Mouse (Mus musculus) ES-E14 (cell line): ENCODE data around the gene Ostn.

ENCODE experiments used
- CHD2 ChIP-seq: IDR thresholded peaks from 2 replicates; pipeline ENCODE4 v1.6.1; 2014; ENCODE audit warnings: mild to moderate bottlenecking, low read depth, low read length, inconsistent platforms
- HCFC1 ChIP-seq: IDR thresholded peaks from 2 replicates; pipeline ENCODE4 v1.6.1; 2012; ENCODE audit warnings: low read length, inconsistent platforms, borderline replicate concordance; ENCODE audit not compliant: insufficient read depth
- MAFK ChIP-seq: IDR thresholded peaks from 2 replicates; pipeline ENCODE4 v1.6.1; 2014; ENCODE audit warnings: mild to moderate bottlenecking, low read depth, low read length, inconsistent platforms; ENCODE audit not compliant: insufficient read depth
- ZC3H11A ChIP-seq: IDR thresholded peaks from 2 replicates; pipeline ENCODE4 v1.6.1; 2012; ENCODE audit warnings: low read depth, mild to moderate bottlenecking, inconsistent platforms, low read length, borderline replicate concordance
- ZNF384 ChIP-seq: IDR thresholded peaks from 2 replicates; pipeline ENCODE4 v1.6.1; 2012; ENCODE audit warnings: low read depth, low read length, inconsistent platforms

- TF ChIP-seq CHD2 (no peak), ZC3H11A (no peak), MAFK (no peak), HCFC1 (no peak), ZNF384 (no peak)
Observed at GRCm38 (mm10) chr16:27399719-27400253, 92.5 kb downstream of the Ostn start.
